Mouse (Mus musculus): ENCODE data around the gene Dna2.

DNA sequence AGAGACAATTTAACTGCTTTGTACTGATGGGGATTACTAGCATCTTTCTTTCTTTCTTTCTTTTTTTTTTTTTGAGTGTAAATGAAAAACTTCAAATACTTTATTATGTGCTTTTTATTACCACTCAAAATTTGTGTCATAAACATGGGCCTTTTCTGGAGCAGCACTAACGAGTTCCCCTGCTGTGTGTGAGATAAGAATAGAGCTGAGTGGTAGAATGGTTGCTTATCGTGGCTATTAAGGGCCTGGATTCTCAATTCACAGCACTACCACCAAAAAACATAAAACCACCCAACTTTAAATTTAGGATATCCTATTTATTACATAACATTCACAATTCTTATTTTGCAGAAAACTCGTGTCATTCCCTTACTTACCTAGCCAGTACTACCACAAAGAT is 66.7 kb downstream of the Dna2 start:
- TF ChIP-seq CTCF (IDR thresholded peaks at IDR 0.05; ENCODE audit: borderline replicate concordance, insufficient read depth, low read length): no peak
- TF ChIP-seq POLR2A (IDR thresholded peaks at IDR 0.05; ENCODE audit: low read depth, low read length): no peak

Data from embryonic fibroblast, embryonic 13.5 days (primary cell).